8 mouse cellular contexts compared by ENCODE assay signal in genomic region chr4:143258517-143258916, GRCm38 (mm10). TPM values are rescaled to one million over a fixed set of nuclear protein-coding genes. Genes with fewer than 3 reads are reported as not detected.
DNase-seq lines count a peak whose midpoint lies in the region; ATAC-seq and TF ChIP-seq lines count a peak whose summit lies in the region.

No protein-coding gene starts in this region.

- 36% methylated on average over 19 of the region's 19 CpGs for WGBS in thymus, adult 2 months
- 28% methylated on average over 19 of the region's 19 CpGs for WGBS in heart, embryonic 13.5 days

- H3K9ac ChIP-seq in heart, embryonic 13.5 days = no peak overlapping the region

- no peak for ATAC-seq in heart, embryonic 13.5 days (ENCODE audit: extremely low read depth, insufficient number of reproducible peaks, low FRiP score, low TSS enrichment)
- no peak for ATAC-seq in erythroblast, adult 5-6 weeks (replicated peaks; ENCODE audit: low FRiP score, poor library complexity, severe bottlenecking)

- TF ChIP-seq CTCF in thymus, adult 2 months (IDR thresholded peaks at IDR 0.05; ENCODE audit: borderline replicate concordance, control insufficient read depth, extremely low read depth, insufficient read depth, low read length, poor library complexity) = peak; percentile 64; the same call in 1 of the 2 replicates

- no peaks in the 10 kb centered on the region for H3K36me3 ChIP-seq in thymus, adult 2 months (ENCODE audit: control insufficient read depth, insufficient read depth, low read length)
- no peaks in the 10 kb centered on the region for H3K36me3 ChIP-seq in heart, embryonic 13.5 days

- no peaks in the 10 kb centered on the region; the same call in 1 of the 2 replicates for H3K4me1 ChIP-seq in thymus, adult 2 months (replicated peaks; ENCODE audit: control insufficient read depth, insufficient read depth, low read length)
- H3K4me1 ChIP-seq in heart, embryonic 13.5 days = peaks cover 5% of the 10 kb centered on the region; the same call in 1 of the 2 replicates

- no peak overlapping the region for H3K27ac ChIP-seq in thymus, adult 2 months (ENCODE audit: control insufficient read depth, insufficient read depth, low read length)
- no peak overlapping the region for H3K27ac ChIP-seq in heart, embryonic 13.5 days (replicated peaks)

- no peak overlapping the region for H3K4me3 ChIP-seq in thymus, adult 2 months (ENCODE audit: control insufficient read depth, insufficient read depth, low read length)
- H3K4me3 ChIP-seq in heart, embryonic 13.5 days = no peak overlapping the region

- no peak for TF ChIP-seq POLR2A in thymus, adult 2 months (IDR thresholded peaks at IDR 0.05; ENCODE audit: control insufficient read depth, extremely low read depth, insufficient read depth, low read length, poor library complexity)

- H3K4me2 ChIP-seq in heart, embryonic 13.5 days = peak overlapping the region; percentile 52

- peak; percentile 42 for DNase-seq in thymus, adult 2 months
- no peak for DNase-seq in thymus, adult 18-20 months
- peak; percentile 71 for DNase-seq in embryo, embryonic 10.5 days (ENCODE audit: low spot score)
- peak; percentile 39 for DNase-seq in kidney, postnatal 14 days
- peak; percentile 61 for DNase-seq in lung, postnatal 10 days
- peak; percentile 63 for DNase-seq in ovary, postnatal 36 days (ENCODE audit: low spot score)

- no peaks in the 10 kb centered on the region for H3K9me3 ChIP-seq in heart, embryonic 13.5 days

- H3K27me3 ChIP-seq in thymus, adult 2 months (ENCODE audit: control insufficient read depth, insufficient read depth, low read length) = no peaks in the 10 kb centered on the region
- no peaks in the 10 kb centered on the region for H3K27me3 ChIP-seq in heart, embryonic 13.5 days (replicated peaks)

RNA-seq across cellular contexts. Expression of gene Pdpn, which starts 40.8 kb away (rescaled TPM):
- 2.1 and 2.2 TPM in 2 replicates for polyA plus RNA-seq in thymus, adult 2 months (2012; rRNA removed)
- polyA plus RNA-seq in heart, embryonic 13.5 days (2015; fragmentation: Nextera tagmentation; extraction: Ambion mirVana) = 25.4 and 28.0 TPM in 2 replicates
- total RNA-seq in erythroblast, adult 5-6 weeks (2015; ENCODE audit: low replicate concordance) = 0.84 TPM in 1 of 2 replicates, not detected in the other
- total RNA-seq in erythroblast, adult 5-6 weeks (2017; ENCODE audit: low replicate concordance) = 0.42 TPM in 1 of 2 replicates, not detected in the other

RNA-seq across cellular contexts. Expression of gene Prdm2, which starts 45.7 kb away (rescaled TPM):
- 26.5 and 26.8 TPM in 2 replicates for polyA plus RNA-seq in thymus, adult 2 months (2012; rRNA removed)
- polyA plus RNA-seq in heart, embryonic 13.5 days (2015; fragmentation: Nextera tagmentation; extraction: Ambion mirVana) = 7.0 and 7.5 TPM in 2 replicates
- total RNA-seq in erythroblast, adult 5-6 weeks (2015; ENCODE audit: low replicate concordance) = 8.6 and 15.0 TPM in 2 replicates
- 8.2 and 8.4 TPM in 2 replicates for total RNA-seq in erythroblast, adult 5-6 weeks (2017; ENCODE audit: low replicate concordance)

Comparison
In these comparisons a context has a peak if more than half of its experiments do, and no peak if none do; other contexts are left out.
1. DNase-seq: peak in thymus, adult 2 months (single experiment), embryo, embryonic 10.5 days (single experiment), kidney, postnatal 14 days (single experiment), lung, postnatal 10 days (single experiment) and ovary, postnatal 36 days (single experiment); none in thymus, adult 18-20 months (0 of 2).